Mouse (Mus musculus): Measurements from ENCODE around the gene F11. TPM values are rescaled to one million over a fixed set of nuclear protein-coding genes. Genes with fewer than 3 reads are reported as not detected.

The F11 gene
- total and polyA plus RNA-seq, 3 experiments: not detected

DNA sequence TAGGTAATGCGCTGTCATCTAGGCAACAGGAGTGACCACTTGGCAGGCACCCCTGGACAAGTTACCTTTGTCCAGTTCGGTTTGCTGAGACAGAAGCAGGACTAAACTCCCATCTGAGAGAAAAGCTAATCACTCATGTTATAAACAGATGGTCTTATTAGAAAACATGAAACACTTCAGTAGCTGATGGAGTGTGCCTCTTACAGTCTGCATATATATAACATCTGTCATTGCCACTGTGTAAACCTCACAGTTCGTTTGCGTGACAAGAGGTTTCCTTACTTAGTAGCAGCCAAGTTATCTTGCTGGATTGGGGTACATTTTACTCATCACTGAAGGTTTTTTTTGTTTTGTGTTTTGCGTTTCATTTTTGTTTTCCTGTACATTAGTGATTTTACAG lies 64.5 kb downstream of the F11 start:
- no peaks in the 10 kb centered on the region for H3K4me1 ChIP-seq (ENCODE audit: insufficient read depth, low read depth, low read length)
- H3K4me3 ChIP-seq (ENCODE audit: low read depth, low read length): no peak overlapping the region
- H3K27me3 ChIP-seq (ENCODE audit: insufficient read depth, low read length): no peaks in the 10 kb centered on the region
- no peak for TF ChIP-seq CTCF (IDR thresholded peaks at IDR 0.05; ENCODE audit: low read depth, low read length)
- H3K9me3 ChIP-seq (replicated peaks): peaks cover 14% of the 10 kb centered on the region
- DNase-seq (ENCODE audit: low spot score) (no peak), ATAC-seq (ENCODE audit: extremely low read depth, insufficient number of reproducible peaks, low FRiP score, poor library complexity, severe bottlenecking) (no peak)
- H3K36me3 ChIP-seq (replicated peaks): no peaks in the 10 kb centered on the region

DNA sequence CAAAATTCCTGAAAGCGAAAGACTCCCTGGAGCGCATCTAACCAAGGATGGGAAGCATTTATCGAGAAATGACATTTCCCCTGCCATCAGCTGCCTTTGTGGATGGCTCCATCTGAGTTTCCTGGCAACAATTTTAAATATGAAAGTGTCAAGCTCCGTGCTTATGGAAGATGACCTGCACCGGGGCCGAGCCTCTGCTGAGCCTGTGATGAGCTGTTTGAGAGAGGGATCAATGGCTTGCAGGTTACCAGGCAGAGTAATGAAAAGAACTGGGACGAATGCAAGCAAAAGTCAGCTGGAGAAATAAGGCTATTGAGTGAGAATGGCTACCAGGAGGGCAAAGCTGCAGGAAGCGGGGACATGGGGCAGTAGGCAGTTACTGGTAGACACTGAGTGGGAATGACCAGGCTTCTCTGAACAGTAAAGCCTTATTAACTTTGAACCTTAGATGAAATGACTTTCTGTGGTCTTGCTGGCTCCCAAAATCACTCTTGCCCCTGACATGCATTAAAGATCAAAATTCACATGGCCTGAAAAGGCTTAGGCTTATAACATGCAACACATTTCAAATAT lies 65.8 kb downstream of the F11 start:
- DNase-seq (ENCODE audit: low spot score): no peak
- TF ChIP-seq TAL1 (conservative IDR thresholded peaks at IDR 0.05; ENCODE audit: low read depth, low read length): no peak
- TF ChIP-seq POLR2AphosphoS5 (IDR thresholded peaks at IDR 0.05; ENCODE audit: insufficient replicate concordance, low read depth, low read length): no peak
- TF ChIP-seq CTCF (IDR thresholded peaks at IDR 0.05; ENCODE audit: low read depth, low read length): no peak
- no peak for TF ChIP-seq GATA2 (IDR thresholded peaks at IDR 0.05; ENCODE audit: borderline replicate concordance, low read depth, low read length)
- no peak for TF ChIP-seq GATA1 (IDR thresholded peaks at IDR 0.05; ENCODE audit: borderline replicate concordance, low read length)
- no peak overlapping the region for H3K4me3 ChIP-seq (ENCODE audit: low read depth, low read length)
- H3K9me3 ChIP-seq (replicated peaks): peaks cover 12% of the 10 kb centered on the region; the same call in 1 of the 2 replicates
- no peaks in the 10 kb centered on the region for H3K4me1 ChIP-seq (ENCODE audit: insufficient read depth, low read depth, low read length)
- ATAC-seq (ENCODE audit: extremely low read depth, insufficient number of reproducible peaks, low FRiP score, poor library complexity, severe bottlenecking): no peak
- H3K36me3 ChIP-seq (replicated peaks): no peaks in the 10 kb centered on the region
- no peaks in the 10 kb centered on the region for H3K27me3 ChIP-seq (ENCODE audit: insufficient read depth, low read length)

Other genes starting within 250 kb of the F11 start
- gene Mtnr1a, start 192.9 kb downstream of the F11 start, total RNA-seq (2014; fragmentation: Nextera tagmentation): not detected in 2 replicates
- gene Mtnr1a, start 192.9 kb downstream of the F11 start, total RNA-seq (2017): not detected in 2 replicates
- not detected in 2 replicates for gene Mtnr1a, start 192.9 kb downstream of the F11 start, polyA plus RNA-seq (2012)
- not detected in 2 replicates for gene Klkb1, start 32.8 kb upstream of the F11 start, total RNA-seq (2014; fragmentation: Nextera tagmentation)
- under 0.01 and 0.16 TPM in 2 replicates for gene Klkb1, start 32.8 kb upstream of the F11 start, total RNA-seq (2017)
- not detected in 2 replicates for gene Klkb1, start 32.8 kb upstream of the F11 start, polyA plus RNA-seq (2012)
- gene Gm45753, start 46.4 kb upstream of the F11 start, total RNA-seq (2014; fragmentation: Nextera tagmentation): not detected in 2 replicates
- gene Gm45753, start 46.4 kb upstream of the F11 start, total RNA-seq (2017): not detected in 2 replicates
- not detected in 2 replicates for gene Gm45753, start 46.4 kb upstream of the F11 start, polyA plus RNA-seq (2012)
- gene Cyp4v3, start 71.2 kb upstream of the F11 start, total RNA-seq (2014; fragmentation: Nextera tagmentation): not detected in 2 replicates
- gene Cyp4v3, start 71.2 kb upstream of the F11 start, total RNA-seq (2017): 0.06 and 0.11 TPM in 2 replicates
- not detected in 2 replicates for gene Cyp4v3, start 71.2 kb upstream of the F11 start, polyA plus RNA-seq (2012)
- not detected in 2 replicates for gene Fam149a, start 120.3 kb upstream of the F11 start, total RNA-seq (2014; fragmentation: Nextera tagmentation)
- 0.12 and 0.16 TPM in 2 replicates for gene Fam149a, start 120.3 kb upstream of the F11 start, total RNA-seq (2017)
- gene Fam149a, start 120.3 kb upstream of the F11 start, polyA plus RNA-seq (2012): not detected in 2 replicates
- not detected in 2 replicates for gene Tlr3, start 149.0 kb upstream of the F11 start, total RNA-seq (2014; fragmentation: Nextera tagmentation)
- gene Tlr3, start 149.0 kb upstream of the F11 start, total RNA-seq (2017): under 0.01 and 0.29 TPM in 2 replicates
- not detected in 2 replicates for gene Tlr3, start 149.0 kb upstream of the F11 start, polyA plus RNA-seq (2012)
- not detected in 2 replicates for gene Sorbs2, start 245.8 kb upstream of the F11 start, total RNA-seq (2014; fragmentation: Nextera tagmentation)
- 0.23 and 0.49 TPM in 2 replicates for gene Sorbs2, start 245.8 kb upstream of the F11 start, total RNA-seq (2017)
- not detected in 2 replicates for gene Sorbs2, start 245.8 kb upstream of the F11 start, polyA plus RNA-seq (2012)